Mouse (Mus musculus) thymus, adult 2 months (tissue): ENCODE data around the gene Vps18.

ENCODE experiments used
- CTCF ChIP-seq: fragments of 200-500 bp; IDR thresholded peaks from 2 replicates; pipeline ENCODE4 v1.5.1; 2012; ENCODE audit warnings: mild to moderate bottlenecking, control low read depth, low read length, moderate library complexity, borderline replicate concordance; ENCODE audit not compliant: control insufficient read depth, poor library complexity, insufficient read depth; ENCODE audit errors: extremely low read depth
- POLR2A ChIP-seq: fragments of 200-500 bp; IDR thresholded peaks from 2 replicates; pipeline ENCODE4 v1.6.1; 2012; ENCODE audit warnings: mild to moderate bottlenecking, low read length, control low read depth, moderate library complexity; ENCODE audit not compliant: control insufficient read depth, poor library complexity, insufficient read depth; ENCODE audit errors: extremely low read depth

- TF ChIP-seq CTCF (no peak), POLR2A (no peak)
Observed at GRCm38 (mm10) chr2:119325568-119326143, 37.1 kb downstream of the Vps18 start, which contains the start of gene Dll4.
